Mouse (Mus musculus): ENCODE measurements around the gene Psme3.

Gene Psme3

DNA sequence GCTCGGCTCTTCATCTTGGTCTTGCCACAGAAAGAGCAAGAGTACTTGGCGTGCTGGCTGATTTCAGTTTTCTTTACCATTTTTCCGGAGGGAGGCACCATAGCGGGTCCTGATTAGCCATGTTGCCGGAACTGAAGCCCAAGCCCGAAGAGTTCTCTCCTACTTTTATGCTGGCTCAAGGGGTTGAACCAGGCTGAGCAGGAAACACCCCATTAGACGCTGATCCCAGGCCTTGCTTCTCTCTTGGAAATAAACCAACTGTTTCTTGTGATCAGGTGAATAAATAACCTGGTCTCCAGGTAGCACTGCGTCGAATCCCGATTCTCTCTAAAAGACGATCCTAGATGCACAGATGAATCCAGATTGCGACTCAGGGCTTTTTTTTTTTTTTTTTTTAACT lies 37.4 kb downstream of the Psme3 start:
- DNase-seq (ENCODE audit: low spot score) = no peak

DNA sequence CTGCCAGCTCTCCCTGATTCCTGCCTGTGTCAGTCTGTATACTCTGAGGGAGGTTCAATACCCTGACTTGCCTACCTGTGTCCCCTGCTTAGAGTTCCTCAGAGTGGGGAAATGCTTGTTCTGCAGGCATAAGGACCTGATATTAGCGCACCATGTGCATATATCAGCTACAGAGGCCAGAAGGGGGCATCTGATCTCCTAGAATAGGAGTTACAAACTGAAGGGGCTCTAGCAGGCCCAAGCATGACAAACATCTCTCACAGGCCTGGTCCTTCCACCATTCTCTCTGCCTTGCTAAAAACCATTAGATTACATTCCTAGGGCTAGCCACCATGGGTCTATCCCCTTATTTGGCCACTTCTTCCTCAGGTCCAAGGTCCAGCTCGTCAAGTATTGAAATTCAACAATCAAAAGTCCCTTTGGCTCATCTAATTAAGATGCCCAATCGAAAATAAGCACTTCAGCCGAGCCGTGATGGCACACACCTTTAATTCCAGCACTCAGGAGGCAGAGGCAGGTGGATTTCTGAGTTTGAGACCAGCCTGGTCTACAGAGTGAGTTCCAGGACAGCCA lies 38.5 kb downstream of the Psme3 start:
- no peak for DNase-seq (ENCODE audit: low spot score)

DNA sequence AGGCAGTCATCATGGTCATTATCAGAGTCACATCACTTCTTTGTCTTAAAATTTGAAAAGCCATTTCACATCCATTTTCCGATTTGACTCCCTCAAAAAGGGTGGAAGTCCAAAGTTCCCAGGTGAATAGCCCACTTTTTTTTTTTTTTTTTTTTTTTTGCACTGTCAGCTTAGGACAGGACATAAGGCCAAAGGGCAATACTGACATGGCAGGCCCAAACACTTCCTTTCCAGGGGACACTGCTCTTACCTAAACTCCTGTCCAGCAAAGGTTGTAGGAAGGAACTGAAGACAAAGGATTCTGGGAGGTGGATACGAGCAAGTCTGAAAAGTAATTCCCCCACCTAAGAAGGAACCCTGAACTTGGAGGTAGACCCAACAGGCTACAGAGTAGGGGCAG lies 39.9 kb downstream of the Psme3 start:
- no peak for DNase-seq (ENCODE audit: low spot score)

DNA sequence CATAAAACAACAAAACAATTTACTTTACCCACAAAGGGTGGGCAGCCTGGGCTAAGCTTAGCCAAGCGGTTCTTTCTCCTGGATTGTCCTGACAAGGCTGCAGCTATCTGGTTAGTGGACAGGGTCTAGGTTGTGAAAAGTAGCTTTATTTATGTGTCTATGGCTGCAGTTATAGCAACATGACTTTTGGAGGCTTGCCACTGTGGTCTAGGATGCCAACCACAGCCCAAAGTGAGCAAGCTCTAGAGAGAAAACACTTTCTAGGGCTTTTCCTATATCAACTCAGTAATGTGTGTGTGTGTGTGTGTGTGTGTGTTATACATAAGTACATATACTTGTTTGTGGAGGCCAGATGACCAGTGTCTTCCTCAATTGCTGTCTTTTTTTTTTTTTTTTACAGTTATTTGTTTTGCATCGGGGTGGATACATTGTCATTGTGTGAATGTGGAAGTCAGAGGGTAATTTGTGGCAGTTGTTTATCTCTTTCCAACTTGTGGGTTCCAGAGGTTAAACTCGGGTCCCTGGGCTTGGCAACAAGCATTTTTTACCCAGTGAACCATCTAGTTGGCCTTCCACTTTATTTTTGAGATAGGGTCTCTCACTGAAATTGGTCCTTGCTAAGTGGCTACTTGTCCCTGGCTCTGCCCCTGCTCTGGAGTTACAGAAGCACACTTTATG lies 41.6 kb downstream of the Psme3 start:
- no peak for DNase-seq (ENCODE audit: low spot score)

DNA sequence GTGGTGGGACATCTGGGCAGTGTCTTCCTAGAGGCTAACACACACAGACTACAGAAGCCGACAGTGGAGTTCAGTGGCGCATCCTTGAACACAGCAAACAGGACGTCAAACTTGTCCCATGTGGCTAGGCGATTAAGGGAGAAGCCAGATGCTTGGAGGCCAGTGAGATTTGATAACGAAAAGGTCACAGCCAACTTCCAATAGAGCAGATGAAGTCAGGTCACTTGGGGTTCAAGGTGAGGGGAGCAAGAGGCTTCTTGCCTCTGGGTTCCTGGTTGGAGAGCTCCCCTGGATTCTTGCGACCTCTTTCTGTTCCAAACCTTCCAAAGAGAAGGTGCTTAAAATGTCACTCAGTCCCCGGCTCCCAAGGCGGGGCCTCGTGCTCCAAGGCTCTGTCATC lies 43.8 kb downstream of the Psme3 start:
- no peak for DNase-seq (ENCODE audit: low spot score)

DNA sequence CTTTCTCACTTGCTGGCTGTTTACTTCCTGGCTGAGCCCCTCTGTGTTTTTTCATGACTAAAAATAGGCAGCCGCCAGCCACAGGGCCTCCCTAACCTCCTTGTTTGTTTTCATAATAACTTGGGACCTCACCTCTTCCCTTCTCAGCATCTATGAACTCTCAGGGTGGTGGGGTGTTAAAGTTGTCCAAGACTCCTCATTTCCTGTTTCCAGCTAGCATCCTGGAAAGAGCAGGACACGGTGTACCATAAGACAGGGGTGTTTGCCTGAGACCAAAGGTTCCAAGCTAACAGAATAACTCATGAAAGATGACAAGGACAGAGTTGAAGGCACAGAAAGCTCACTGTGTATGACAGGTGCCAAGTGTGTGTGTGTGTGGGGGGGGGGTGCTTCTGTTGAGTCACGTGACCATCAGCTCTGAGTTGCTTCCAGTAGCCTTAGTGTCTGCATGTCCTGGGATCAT lies 44.7 kb downstream of the Psme3 start:
- DNase-seq (ENCODE audit: low spot score) = no peak

DNA sequence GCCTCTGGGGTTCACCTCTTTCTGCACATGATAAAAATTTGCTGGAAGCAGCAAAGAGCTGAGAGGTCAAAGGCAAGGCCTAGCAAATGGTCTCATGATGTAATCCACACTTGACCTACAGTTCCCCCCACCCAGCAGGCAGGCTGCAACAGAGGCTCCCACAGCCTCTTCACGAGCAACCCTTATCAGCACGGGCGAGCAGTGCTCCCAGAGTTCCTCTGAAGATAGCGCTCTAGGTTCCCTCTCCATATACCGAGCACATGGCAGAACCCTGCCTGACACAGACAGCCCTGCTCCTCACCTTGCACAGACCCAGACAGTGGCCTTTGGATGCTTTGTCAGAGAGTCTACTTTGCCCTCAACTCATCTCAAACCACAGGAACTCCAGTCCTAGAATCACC lies 48.5 kb downstream of the Psme3 start:
- no peak for DNase-seq (ENCODE audit: low spot score)

DNA sequence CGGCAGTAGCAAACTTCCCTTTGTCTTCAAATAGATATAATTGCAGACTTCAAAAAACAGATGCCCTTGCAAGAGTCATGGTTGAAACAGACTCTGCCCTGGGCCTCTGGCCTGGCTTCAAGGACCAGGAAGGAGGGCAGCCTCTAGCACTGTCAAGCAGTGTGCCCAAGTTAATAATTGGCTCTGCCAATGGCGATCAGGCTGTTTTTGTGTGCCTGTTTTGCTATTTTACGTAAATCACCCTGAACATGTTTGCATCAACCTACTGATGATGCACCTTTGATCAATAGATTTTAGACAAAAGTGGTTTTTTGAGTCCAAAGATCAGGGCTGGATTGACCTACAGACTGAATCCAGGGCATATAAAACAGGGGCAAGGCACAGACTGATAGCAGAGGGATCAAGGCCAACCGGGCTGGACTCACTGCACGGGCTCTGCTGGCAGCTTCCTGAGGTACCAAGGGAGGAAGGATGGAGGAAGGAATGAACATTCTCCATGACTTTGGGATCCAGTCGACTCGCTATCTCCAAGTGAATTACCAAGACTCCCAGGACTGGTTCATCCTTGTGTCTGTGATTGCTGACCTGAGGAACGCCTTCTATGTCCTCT lies 51.4 kb downstream of the Psme3 start, which contains the start of gene G6pc:
TSS of gene G6pc (plus strand) at position 236 of the 610 bp plus-strand sequence.
- DNase-seq (ENCODE audit: low spot score) = no peak

DNA sequence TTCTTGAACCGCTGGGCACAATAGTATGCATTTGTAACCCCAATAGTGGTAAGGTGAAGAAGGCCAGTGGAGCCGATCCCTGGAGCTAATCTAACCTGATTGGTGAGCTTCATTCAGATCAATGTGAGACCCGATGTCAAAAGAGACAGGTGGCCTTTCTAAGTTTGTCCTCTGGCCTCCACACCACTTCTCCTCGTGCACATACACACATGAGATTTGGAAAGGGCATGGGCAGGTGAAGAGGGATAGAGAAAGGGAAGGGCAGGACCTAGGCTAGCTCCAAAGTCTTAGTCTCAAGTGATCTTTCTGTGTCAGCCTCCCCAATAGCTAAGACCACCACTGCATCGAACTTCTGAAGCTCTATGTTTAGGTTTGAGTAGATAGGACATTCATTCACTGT lies 54.1 kb downstream of the Psme3 start:
- DNase-seq (ENCODE audit: low spot score) = no peak

Measured in ovary, postnatal 14 days (tissue).